Mouse (Mus musculus): Measurements from ENCODE around the gene Trim52. TPM values are rescaled to one million over a fixed set of nuclear protein-coding genes. Genes with fewer than 3 reads are reported as not detected.
"Not testable (repeated sequence)": the region's sequence is repeated elsewhere in the genome, so short reads cannot be mapped to it uniquely, and the experiment has no call there.

Gene Trim52
- polyA plus RNA-seq (2017; shearing (Covaris generic)), result not detected

DNA sequence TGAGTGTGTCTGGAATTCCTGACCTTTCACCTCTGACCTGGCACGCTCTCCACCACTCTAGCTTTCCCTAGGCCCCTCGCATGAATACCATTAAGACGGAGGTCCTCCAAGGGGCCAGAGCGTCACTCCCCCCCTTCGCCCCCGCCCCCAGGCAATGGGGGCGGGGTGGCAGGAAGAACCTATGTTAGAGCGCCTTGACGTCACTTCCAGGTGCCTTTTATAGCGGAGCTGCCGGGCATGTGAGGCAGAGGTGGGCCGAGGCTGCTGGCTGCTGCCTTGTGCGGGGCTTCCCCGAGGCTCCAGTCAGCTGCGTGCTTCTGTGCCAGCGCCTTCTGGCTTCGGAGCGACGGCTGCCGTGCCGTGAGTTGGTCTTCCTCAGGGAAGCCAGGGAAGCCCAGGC lies at the start of gene Trim52:
Trim52 (plus strand) TSS at position 219 of the 400 bp plus-strand sequence.
- no peak for ATAC-seq

DNA sequence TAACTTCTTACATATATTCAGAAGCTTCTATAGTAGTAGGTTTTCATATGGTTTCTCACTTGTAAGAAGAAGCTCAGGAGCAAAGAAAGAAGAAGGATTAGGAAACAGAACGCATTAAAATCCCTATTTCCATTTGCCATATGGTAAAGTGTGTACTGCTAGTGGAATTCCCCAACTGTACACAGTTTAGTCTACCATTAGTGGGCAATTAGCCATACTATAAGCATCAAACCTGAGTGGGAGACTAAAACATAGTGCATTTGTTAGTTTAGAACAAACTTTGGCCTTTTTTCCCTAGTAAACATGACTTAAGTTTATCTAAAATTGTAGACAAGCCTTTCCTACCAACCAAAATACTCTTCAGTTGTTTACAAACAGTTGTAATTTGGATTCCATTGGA lies 33.4 kb upstream of the Trim52 start:
- no peak for ATAC-seq

DNA sequence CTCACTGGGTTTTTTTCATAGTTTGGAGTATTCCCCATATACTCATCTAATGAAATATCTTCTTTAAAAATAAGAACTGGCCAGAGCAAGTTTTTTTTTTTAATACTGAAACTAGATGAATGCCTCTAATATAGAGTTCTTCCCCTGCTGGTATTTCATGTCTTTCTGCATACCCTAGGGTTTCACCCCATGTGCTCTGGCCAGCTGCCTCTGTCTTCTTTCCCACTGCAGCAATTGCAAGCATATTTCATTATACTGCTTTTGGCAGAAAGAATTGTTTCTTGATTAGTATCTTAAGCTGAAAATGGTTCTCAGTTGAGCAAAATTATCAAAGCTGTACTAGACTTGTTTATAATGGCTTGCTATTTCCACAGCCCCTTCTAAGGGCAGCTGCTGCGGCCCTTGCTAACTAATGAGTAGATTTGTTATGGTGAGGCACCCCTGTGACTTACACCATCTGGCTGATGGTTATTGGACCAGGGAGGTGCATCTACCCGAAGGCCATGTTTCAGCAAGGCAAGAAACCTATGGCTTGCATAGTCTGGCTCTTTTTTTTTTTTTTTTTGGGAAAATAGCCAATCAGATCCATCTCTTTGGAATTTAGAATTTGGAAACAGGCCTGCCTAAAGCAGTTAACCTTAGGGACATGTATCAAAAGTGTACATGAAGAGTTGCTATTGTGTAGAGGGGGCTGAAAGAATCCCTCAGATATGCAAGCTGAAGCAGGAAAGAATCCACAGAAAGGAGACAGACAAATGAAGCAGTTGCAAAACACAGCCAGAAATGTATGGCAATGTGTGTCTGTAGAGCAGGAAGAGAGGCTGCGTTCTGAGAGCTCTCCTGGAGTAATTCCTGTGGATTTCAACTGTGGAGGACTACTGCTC lies 30.6 kb upstream of the Trim52 start:
- no peak for ATAC-seq

DNA sequence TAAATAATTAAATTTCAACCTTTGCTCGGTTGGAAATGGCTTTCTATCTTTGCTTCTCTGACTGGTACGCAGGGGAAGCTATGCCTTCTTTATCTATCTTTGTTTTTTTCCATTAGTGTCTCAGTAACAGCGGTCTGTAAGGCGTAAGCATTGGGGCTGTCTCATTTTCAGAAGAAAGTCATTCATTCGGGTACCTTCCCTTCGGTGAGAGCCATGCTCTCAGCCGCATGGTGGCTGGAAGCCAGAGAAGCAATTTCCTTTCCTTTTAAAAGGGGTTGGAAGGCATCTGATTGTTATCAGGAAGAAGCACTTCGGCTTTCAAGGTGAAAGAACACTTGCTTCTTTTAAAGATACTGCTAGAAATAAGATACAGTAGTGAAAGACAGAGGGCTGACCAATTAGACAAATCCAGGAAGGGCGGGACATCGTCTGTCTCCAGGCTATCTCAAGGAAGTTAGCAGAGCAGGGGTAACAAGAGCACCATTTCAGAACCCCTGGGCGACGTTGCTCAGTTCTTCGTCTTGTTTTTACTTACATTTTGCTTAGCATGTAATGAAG lies 17.4 kb upstream of the Trim52 start:
- no peak for ATAC-seq

DNA sequence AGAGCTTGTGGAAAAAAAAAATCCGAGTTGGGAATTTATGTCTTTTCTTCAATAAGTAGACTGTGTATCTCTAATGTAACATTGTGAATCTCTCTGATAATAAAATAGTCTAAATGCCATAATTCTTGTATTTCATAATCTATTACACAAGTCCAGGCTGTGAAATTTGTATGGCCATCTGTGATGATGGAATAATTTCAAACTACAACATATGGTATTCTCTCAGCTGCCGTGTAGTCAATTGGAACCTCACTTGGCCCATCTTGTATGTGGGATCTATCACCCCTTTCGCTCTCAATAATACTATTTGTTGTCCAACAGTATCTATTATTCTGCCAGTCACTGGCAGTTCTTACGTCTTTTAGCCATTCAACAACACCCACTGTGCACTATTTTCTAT lies 9.2 kb upstream of the Trim52 start:
- ATAC-seq, result no peak

DNA sequence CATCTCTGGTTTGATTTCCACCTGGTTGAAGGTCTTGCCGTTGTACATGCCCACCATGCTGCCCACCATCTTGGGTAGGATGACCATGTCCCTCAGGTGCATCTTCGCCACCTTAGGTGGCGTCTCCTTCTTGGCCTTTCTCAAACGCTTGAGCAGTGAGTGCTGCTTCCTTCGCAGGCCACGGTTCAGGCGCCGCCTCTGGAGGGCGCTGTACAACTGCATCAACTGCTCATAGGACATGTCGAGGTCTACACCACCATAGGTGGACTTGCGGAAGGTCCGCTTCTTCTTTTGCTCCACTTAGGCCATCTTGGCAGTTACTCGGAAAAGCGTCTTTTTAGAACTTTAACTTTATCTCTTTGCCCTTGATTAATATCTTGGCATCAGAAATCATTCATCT lies 5.1 kb upstream of the Trim52 start:
- no peak for ATAC-seq

DNA sequence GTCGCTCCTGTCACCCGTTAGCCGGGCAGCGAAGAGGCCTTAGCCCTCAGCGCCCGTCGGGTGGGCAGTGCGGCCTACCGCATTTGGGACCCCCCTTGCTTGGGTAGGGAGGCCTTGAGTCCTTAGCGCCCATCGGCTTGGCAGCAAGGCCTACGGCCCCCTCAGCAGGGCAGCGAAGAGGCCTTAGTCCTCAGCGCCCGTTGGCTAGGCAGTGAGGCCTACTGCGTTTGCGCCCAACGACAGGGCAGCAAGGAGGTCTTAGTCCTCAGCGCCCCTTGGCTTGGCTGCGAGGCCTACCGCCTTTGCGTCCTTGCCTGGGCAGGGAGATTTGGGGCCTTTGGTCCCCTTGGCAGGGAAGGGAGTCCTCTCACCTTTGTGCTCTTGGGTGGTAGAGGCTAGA lies 427 bp downstream of the Trim52 start:
- ATAC-seq, result no peak

DNA sequence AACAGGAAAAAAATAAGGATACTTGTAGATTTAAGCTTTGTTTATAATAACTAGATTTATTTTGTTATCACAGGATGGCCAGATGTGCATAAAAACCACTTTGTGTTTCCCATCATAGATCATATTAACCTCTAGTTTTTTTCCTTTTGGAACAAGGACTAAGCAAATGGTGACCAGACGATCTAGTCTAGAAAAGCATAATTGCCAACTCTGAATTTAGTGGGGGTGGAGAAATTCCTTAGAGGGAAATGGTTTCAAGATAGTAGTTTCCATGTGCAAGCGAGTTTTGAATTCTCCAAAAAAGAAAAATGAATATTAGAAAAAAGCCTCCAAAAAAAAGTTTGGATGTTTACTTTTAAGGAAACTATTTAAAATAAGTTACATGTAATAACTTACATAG lies 13.4 kb downstream of the Trim52 start:
- no peak for ATAC-seq

DNA sequence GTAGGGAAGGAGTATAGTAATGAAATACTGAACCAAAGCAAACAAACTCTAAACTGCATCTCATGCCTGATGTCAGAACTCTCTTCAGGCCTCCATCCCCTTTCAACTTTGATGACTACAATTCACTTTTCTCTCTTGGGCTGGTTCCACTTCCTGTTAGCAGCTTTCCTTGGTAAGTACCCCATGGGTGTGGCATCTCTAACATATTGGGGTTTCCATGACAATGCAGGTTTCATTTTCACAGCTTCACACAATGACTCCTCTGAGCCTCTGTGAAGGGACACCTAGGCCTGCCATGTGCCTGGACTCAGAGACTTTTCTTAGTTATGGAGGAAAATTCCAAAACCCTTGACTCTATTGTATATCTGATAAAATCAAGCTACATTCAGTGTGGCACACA lies 30.3 kb downstream of the Trim52 start:
- no peak for ATAC-seq

DNA sequence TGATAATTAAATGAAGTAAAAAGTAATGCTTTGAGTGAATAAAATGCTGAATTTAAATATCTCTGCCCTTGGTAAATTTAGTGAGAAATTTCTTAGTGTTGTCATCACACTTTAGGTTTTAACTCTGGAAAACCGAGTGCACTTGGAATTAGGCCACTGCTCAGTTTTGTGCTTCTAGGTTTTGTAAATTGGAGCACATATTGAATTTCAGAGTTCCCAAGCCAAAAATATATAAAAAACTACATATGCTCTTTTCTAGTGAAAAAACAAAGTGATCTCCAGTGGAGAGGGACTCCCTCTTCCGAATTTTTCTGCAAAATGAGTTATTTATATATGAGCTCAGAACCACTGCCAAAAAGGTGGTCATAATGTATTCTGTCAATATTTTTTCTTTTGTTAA lies 45.2 kb downstream of the Trim52 start:
- ATAC-seq, result no peak

DNA sequence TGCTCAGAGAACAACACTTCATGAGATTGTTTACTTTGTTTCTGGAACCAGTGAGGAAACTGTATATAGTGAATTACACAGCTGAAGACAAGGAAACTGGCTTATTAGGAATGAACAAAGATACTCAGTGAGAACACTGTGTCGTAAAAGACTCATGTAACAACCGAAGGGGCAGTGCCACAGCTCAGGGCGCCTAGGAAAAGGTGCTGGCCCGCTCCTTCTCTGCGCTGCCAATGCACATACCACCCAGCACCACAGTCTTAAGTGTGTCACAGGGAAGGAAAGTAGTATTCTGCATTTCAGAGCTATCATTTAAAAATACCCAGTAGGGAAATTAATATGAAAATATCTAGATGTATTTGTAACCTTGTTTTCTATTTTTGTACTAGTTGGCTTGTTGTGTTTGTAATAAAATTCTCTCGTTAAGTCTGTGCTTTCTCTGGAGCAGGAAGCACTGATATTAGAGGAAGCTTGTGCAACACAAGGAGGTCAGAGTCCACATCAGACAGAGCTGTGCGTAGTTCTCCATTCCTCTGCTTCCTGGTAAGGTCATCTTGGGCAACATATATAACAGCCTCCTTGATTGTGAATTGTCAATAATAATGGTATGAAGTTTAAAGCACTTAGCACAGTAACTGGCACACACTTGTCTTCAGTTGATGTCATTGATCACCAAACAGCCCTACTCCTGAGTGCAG lies 49.0 kb downstream of the Trim52 start:
- ATAC-seq, result no peak

DNA sequence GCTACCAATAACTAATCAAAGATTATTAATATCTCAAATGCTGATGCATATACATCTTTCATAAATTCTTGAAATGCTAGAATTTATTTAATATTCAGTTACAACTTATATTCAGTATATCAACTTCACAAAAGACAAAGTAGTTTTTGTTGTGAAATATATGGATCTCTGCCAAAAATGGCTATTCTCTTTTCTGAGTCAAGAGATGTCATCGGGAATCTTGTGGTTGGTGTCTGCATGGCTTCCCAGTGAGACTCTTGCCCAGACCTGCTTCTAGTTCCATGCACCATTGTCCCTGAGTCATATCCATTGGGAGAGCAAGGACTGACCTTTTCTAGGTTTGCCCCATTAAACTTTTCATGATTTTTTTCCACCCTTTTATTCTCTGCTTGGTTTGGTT lies 50.5 kb downstream of the Trim52 start:
- no peak for ATAC-seq

DNA sequence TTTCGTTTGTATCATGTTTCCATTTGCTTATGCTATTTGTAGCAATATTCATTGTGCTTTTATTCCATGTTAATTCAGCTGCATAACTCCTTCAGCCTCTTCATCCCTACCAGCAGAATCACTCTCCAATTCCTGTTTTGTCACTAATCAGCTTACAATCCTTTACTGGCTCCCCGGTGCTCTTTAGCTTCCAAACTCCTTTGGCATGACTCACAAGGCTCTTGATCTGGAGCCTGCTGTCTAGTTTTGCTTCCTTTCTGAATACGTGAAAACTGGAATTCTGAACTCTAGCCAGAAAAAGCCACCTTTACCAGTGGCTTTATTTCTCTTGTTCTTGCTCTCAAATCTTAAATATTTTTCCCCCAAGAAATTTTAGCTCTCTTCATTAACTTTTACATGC lies 56.3 kb downstream of the Trim52 start:
- no peak for ATAC-seq

DNA sequence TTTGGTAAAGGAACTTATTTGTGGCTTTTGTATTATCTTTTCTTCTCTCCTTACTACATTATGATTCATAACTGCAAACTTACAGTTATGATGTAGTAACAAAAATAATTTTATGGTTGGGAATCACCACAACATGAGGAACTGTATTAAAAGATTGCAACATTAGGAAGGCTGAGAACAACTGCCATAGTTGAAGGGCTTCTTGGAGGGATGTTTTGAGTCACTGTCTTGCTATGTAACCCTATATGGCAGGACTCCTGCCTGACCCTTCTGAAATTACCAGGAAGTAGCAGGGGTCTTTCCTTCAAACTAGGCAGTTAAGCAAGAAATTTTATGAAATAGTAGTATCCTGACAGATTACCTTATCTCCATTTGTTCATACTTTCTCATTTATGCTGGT lies 57.2 kb downstream of the Trim52 start:
- ATAC-seq, result no peak

DNA sequence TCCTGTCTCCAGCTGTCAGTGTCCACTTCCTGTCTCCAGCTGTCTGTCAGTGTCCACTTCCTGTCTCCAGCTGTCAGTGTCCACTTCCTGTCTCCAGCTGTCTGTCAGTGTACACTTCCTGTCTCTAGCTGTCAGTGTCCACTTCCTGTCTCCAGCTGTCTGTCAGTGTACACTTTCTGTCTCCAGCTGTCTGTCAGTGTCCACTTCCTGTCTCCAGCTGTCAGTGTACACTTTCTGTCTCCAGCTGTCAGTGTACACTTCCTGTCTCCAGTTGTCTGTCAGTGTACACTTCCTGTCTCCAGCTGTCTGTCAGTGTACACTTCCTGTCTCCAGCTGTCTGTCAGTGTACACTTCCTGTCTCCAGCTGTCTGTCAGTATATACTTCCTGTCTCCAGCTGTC lies 57.9 kb downstream of the Trim52 start:
- not testable (repeated sequence) for ATAC-seq

DNA sequence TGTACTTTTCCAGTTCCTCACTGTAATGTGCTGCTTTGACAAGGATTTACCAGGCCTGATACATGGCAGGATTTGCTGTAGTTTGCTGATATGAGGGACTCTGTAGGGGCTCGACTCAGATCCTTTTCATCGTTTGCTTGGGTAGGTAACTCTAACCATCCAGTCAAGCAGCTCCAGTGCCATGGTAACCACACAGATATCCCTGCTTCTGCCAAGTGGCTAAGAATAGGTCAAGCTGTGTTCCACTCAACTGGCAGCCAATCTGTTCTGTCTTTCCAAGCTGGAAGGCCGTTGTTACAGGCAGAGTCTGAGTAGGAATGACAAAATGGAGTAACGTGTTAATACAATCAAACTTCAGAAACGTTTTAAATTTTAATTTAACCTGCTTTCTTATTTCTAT lies 70.9 kb downstream of the Trim52 start:
- ATAC-seq, result no peak

DNA sequence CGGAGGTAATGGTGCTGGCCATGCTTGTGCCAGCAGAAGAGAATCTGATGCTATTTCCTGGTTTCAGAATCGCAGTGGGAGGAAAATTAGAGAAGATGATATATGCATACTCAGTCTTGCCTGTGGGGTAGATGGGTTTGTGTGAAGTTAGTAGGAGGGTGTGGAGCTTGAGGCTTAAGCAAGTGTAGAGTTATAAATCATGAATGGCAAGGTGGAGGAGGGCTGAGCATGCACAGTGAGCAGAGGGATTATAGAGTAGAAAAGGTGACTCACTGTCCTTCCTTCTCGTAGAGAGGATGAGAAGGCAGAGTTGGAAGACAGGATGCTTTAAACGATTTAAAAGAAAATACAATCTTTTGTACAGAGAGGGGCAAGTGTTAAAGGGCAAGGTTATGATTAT lies 72.2 kb downstream of the Trim52 start:
- no peak for ATAC-seq

DNA sequence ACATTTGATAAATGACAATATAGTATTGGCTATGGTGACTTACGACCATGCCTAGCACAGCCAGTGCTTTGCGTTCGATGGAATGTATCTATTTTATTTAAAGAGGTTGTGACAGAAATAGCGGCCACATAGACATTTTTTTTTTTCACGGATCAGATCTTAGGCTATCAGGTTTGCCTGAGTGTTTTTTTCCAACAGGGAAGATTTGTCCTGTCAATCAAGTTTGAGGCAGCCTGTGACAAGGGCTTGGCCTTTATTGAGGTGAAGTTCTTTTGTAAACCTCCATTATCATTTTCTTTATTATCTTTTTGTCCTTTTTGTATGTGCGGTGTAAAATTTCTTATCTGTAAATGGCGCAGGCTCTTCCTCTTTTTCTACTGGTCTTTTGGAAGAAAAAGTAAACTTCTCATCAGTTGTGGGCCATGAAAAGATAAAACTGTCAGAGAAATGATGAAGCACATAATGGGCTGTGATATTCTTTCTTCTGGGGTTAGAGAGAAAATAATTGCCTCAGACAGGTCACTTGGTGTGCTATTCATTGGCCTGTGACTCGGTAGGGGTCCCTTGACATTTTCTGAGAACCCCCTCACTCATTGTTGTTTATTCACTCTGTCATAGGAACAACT lies 73.2 kb downstream of the Trim52 start:
- ATAC-seq, result no peak

DNA sequence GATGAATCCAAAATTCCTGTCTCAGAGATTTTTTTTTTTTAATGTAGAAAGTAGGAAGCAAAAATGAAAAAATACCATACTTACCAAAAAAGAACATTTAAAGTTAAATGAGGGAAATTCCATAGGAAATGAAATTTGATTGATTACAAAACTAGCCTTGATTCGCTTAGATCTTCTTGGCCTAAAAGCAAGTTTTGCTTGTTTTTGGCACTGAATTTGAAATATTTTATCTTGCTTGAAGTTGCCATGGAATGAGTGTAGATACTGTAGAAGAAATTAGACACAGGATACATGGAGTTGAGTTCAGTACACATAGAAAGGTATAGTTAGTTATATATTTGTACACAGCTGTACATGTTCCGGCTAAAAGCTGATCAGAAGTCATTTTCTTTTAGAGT lies 73.7 kb downstream of the Trim52 start:
- ATAC-seq, result no peak

DNA sequence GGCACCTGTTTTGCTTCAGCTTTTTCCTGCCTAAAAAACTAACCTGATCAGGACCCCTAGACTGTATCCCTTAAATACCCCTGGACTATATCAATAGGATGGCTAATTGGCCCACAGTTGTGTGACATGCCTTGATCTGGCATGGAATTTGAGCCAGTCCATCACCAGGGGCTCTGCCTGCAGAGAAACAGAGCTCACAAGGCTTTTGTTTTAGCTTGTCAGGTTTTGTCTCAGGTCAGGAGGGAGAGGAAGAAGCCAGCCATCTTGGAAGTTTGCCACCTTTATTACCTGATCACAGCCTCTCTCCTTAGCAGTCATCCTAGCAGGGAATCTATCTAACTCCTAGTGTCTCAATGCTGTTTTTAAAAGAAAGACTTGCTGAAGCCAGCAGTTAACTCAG lies 74.6 kb downstream of the Trim52 start:
- no peak for ATAC-seq

DNA sequence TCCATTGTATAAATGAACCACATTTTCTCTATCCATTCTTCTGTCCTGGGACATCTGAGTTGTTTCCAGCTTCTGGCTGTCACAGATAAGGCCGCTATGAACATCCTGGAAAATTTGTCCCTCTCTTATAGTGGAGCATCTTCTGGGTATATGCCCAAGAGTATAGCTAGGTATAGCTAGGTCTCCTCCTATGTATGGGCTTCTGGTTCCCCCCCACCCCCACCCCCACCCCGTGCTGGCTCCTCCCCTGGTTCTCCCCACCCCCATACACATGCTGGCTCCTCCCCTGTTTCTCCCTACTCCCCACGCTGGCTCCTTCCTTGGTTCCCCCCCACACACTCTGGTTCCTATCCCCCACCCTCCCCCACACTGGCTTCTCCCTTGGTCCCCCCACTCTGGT lies 78.0 kb downstream of the Trim52 start:
- no peak for ATAC-seq

All from inflammation-experienced regulatory T-cells, adult 6 months (primary cell).